Mouse (Mus musculus): ENCODE measurements at regions not wholly inside any gene's neighbourhood (a gene's known extent, or its start where the extent isn't known, plus 50 kb on each side); places are given as distances from the start of the nearest gene placed in this dataset.

GRCm38 (mm10) chr13:6000559-6001217, 139.4 kb downstream of the Klf6 start:
- TF ChIP-seq POLR2A (IDR thresholded peaks at IDR 0.05; ENCODE audit: borderline replicate concordance, extremely low read depth, low read depth, low read length), result no peak
- no peak for TF ChIP-seq CTCF (IDR thresholded peaks at IDR 0.05; ENCODE audit: insufficient read depth, low read length)

All from lung, adult 2 months (tissue).